In genomic region chr2:3282866-3283601, GRCm38 (mm10) we compare ENCODE assay signal across 8 mouse cellular contexts. TPM values are rescaled to one million over a fixed set of nuclear protein-coding genes. Genes with fewer than 3 reads are reported as not detected.
DNase-seq lines count a peak whose midpoint lies in the region; ATAC-seq and TF ChIP-seq lines count a peak whose summit lies in the region.

No protein-coding gene starts in this region.

- H3K4me3 ChIP-seq in lung, adult 2 months (replicated peaks; ENCODE audit: extremely low read depth, low read depth, low read length): peak overlapping the region; percentile 65
- H3K4me3 ChIP-seq in embryonic facial prominence, embryonic 15.5 days (replicated peaks): peak overlapping the region; percentile 96
- peak overlapping the region; percentile 82 for H3K4me3 ChIP-seq in hindbrain, embryonic 15.5 days
- H3K4me3 ChIP-seq in liver, embryonic 15.5 days (replicated peaks): peak overlapping the region; percentile 86

- H3K4me2 ChIP-seq in embryonic facial prominence, embryonic 15.5 days (replicated peaks): peak overlapping the region; percentile 71
- H3K4me2 ChIP-seq in hindbrain, embryonic 15.5 days: peak overlapping the region; percentile 56
- peak overlapping the region; percentile 97 for H3K4me2 ChIP-seq in liver, embryonic 15.5 days

- TF ChIP-seq CTCF in lung, adult 2 months (IDR thresholded peaks at IDR 0.05; ENCODE audit: insufficient read depth, low read length): no peak

- H3K36me3 ChIP-seq in embryonic facial prominence, embryonic 15.5 days: no peaks in the 10 kb centered on the region
- no peaks in the 10 kb centered on the region for H3K36me3 ChIP-seq in hindbrain, embryonic 15.5 days
- no peaks in the 10 kb centered on the region for H3K36me3 ChIP-seq in liver, embryonic 15.5 days (replicated peaks)

- H3K4me1 ChIP-seq in lung, adult 2 months (ENCODE audit: control insufficient read depth, insufficient read depth, low read length): peaks cover 6% of the 10 kb centered on the region
- peaks cover 8% of the 10 kb centered on the region for H3K4me1 ChIP-seq in embryonic facial prominence, embryonic 15.5 days
- H3K4me1 ChIP-seq in hindbrain, embryonic 15.5 days (replicated peaks): peaks cover 20% of the 10 kb centered on the region
- peaks cover 27% of the 10 kb centered on the region for H3K4me1 ChIP-seq in liver, embryonic 15.5 days (replicated peaks)

- TF ChIP-seq POLR2A in lung, adult 2 months (IDR thresholded peaks at IDR 0.05; ENCODE audit: borderline replicate concordance, extremely low read depth, low read depth, low read length): no peak

- WGBS in lung, adult 2 months: 11% methylated on average over 12 of the region's 12 CpGs
- 7% methylated on average over 12 of the region's 12 CpGs for WGBS in embryonic facial prominence, embryonic 15.5 days
- WGBS in hindbrain, embryonic 15.5 days: 10% methylated on average over 12 of the region's 12 CpGs
- 7% methylated on average over 12 of the region's 12 CpGs for WGBS in liver, embryonic 15.5 days (ENCODE audit: insufficient replicate concordance)

- H3K27ac ChIP-seq in embryonic facial prominence, embryonic 15.5 days (replicated peaks): peak overlapping the region; percentile 91
- H3K27ac ChIP-seq in hindbrain, embryonic 15.5 days (replicated peaks): peak overlapping the region; percentile 90
- peak overlapping the region; percentile 77 for H3K27ac ChIP-seq in liver, embryonic 15.5 days (replicated peaks)

- DNase-seq in lung, adult 2 months: no peak
- DNase-seq in lung, postnatal 4 days: no peak
- peak; percentile 8 for DNase-seq in thymus, postnatal 4 days
- no peak for DNase-seq in spleen, postnatal 10 days (ENCODE audit: low spot score in 2 of 2)

- peak overlapping the region; percentile 44 for H3K9ac ChIP-seq in embryonic facial prominence, embryonic 15.5 days
- H3K9ac ChIP-seq in hindbrain, embryonic 15.5 days: peak overlapping the region; percentile 55
- peak overlapping the region; percentile 68 for H3K9ac ChIP-seq in liver, embryonic 15.5 days

- H3K9me3 ChIP-seq in embryonic facial prominence, embryonic 15.5 days (replicated peaks): no peaks in the 10 kb centered on the region
- H3K9me3 ChIP-seq in hindbrain, embryonic 15.5 days: no peaks in the 10 kb centered on the region
- no peaks in the 10 kb centered on the region for H3K9me3 ChIP-seq in liver, embryonic 15.5 days (replicated peaks)

- peak; percentile 2 for ATAC-seq in activated CD4-positive, CD25-positive, alpha-beta regulatory T cell, adult 4 months
- ATAC-seq in embryonic facial prominence, embryonic 15.5 days (ENCODE audit: insufficient number of reproducible peaks, low FRiP score, low TSS enrichment, low read depth): no peak
- ATAC-seq in hindbrain, embryonic 15.5 days (ENCODE audit: low FRiP score, low read depth): no peak
- ATAC-seq in liver, embryonic 15.5 days (ENCODE audit: insufficient read depth): no peak

- H3K27me3 ChIP-seq in embryonic facial prominence, embryonic 15.5 days: no peaks in the 10 kb centered on the region
- H3K27me3 ChIP-seq in hindbrain, embryonic 15.5 days: no peaks in the 10 kb centered on the region
- H3K27me3 ChIP-seq in liver, embryonic 15.5 days: no peaks in the 10 kb centered on the region

RNA-seq across cellular contexts. Expression of gene Nmt2, which starts 1.0 kb away (rescaled TPM):
- polyA plus RNA-seq in lung, adult 2 months (2012; rRNA removed): 5.0 and 6.8 TPM in 2 replicates
- 10 to 100 TPM; 41.8 to 53.2 TPM for polyA plus RNA-seq in activated CD4-positive, CD25-positive, alpha-beta regulatory T cell, adult 4 months (2017; shearing (Covaris generic))
- 35.7 and 38.6 TPM in 2 replicates for polyA plus RNA-seq in embryonic facial prominence, embryonic 15.5 days (2015; fragmentation: Nextera tagmentation; extraction: Ambion mirVana)
- polyA plus RNA-seq in hindbrain, embryonic 15.5 days (2015; fragmentation: Nextera tagmentation; extraction: Ambion mirVana): 101 and 109 TPM in 2 replicates
- 13.2 and 14.2 TPM in 2 replicates for polyA plus RNA-seq in liver, embryonic 15.5 days (2015; fragmentation: Nextera tagmentation; extraction: Ambion mirVana)

RNA-seq across cellular contexts. Expression of gene Rpp38, which starts 49.4 kb away (rescaled TPM):
- polyA plus RNA-seq in lung, adult 2 months (2012; rRNA removed): 1.1 and 2.2 TPM in 2 replicates
- polyA plus RNA-seq in activated CD4-positive, CD25-positive, alpha-beta regulatory T cell, adult 4 months (2017; shearing (Covaris generic)): 10 to 100 TPM; 19.0 to 21.7 TPM
- polyA plus RNA-seq in embryonic facial prominence, embryonic 15.5 days (2015; fragmentation: Nextera tagmentation; extraction: Ambion mirVana): 19.5 and 22.1 TPM in 2 replicates
- 11.1 and 12.1 TPM in 2 replicates for polyA plus RNA-seq in hindbrain, embryonic 15.5 days (2015; fragmentation: Nextera tagmentation; extraction: Ambion mirVana)
- polyA plus RNA-seq in liver, embryonic 15.5 days (2015; fragmentation: Nextera tagmentation; extraction: Ambion mirVana): 6.7 and 7.2 TPM in 2 replicates

RNA-seq across cellular contexts. Expression of gene Acbd7, which starts 52.9 kb away (rescaled TPM):
- not detected in 2 replicates for polyA plus RNA-seq in lung, adult 2 months (2012; rRNA removed)
- polyA plus RNA-seq in activated CD4-positive, CD25-positive, alpha-beta regulatory T cell, adult 4 months (2017; shearing (Covaris generic)): not detected
- polyA plus RNA-seq in embryonic facial prominence, embryonic 15.5 days (2015; fragmentation: Nextera tagmentation; extraction: Ambion mirVana): 3.5 and 3.8 TPM in 2 replicates
- polyA plus RNA-seq in hindbrain, embryonic 15.5 days (2015; fragmentation: Nextera tagmentation; extraction: Ambion mirVana): 3.6 and 4.2 TPM in 2 replicates
- 0.32 and 0.66 TPM in 2 replicates for polyA plus RNA-seq in liver, embryonic 15.5 days (2015; fragmentation: Nextera tagmentation; extraction: Ambion mirVana)
